Mouse (Mus musculus): Measurements from ENCODE around the gene Ppip5k1. TPM values are rescaled to one million over a fixed set of nuclear protein-coding genes. Genes with fewer than 3 reads are reported as not detected.

Gene Ppip5k1
- total and polyA plus RNA-seq, 2 experiments from 2014 or later, result 20.0 to 22.1 TPM

DNA sequence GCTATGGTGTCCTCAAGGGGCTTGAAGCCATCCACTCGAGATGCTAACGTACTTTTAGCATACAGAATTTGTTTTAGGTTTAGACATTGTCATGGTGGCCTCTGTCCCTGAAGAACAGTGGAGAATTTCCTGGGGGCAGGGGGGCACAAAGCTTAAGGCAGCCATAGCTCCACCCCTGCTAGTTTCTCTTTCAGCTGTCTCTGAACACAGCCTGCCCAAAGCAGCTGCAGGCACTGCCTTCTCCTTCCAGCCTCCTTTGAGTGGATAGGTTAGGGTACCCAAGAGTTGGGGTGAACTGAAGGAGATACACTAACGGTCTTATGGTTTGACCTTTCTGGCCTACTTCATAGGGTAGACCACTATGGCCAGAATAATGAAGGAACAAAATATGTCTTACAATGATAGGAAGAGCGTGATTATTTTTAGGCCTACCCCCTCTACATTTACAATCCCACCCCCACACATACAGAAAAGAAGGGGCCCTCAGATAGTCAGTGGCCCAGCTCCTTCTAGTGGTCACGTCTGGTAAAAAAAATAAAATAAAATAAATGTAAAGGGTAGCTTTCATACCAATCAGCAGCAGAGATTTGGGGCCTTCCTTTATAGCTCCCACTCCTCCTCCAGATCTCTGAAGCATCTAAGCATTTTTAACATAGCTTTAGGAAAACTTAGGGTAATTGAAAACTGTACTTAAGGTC lies 62.7 kb downstream of the Ppip5k1 start:
- Histone ChIP-seq H3K27me3 (ENCODE audit: insufficient read depth, low read length) (no peaks in the 10 kb centered on the region), H3K4me3 (ENCODE audit: low read depth, low read length) (no peak overlapping the region), H3K9ac (replicated peaks; ENCODE audit: low read length, poor library complexity, severe bottlenecking) (0 out of 2 replicates have a peak overlapping the region, but pooled peaks have one; percentile 19), H3K9me3 (ENCODE audit: low read length) (no peaks in the 10 kb centered on the region), H3K36me3 (ENCODE audit: insufficient read depth, low read length) (no peaks in the 10 kb centered on the region), H3K27ac (ENCODE audit: low read depth, low read length) (no peak overlapping the region), H3K4me1 (ENCODE audit: insufficient read depth, low read length) (peaks cover 29% of the 10 kb centered on the region), H3K4me2 (ENCODE audit: low read depth, low read length, poor library complexity, severe bottlenecking) (no peak overlapping the region)
- TF ChIP-seq CTCF (IDR thresholded peaks at IDR 0.05), result peak; percentile 59
- DNase-seq (ENCODE audit: low spot score) (no peak), ATAC-seq (ENCODE audit: low FRiP score) (no peak)
- WGBS, result 63% methylated on average over 5 of the region's 5 CpGs

DNA sequence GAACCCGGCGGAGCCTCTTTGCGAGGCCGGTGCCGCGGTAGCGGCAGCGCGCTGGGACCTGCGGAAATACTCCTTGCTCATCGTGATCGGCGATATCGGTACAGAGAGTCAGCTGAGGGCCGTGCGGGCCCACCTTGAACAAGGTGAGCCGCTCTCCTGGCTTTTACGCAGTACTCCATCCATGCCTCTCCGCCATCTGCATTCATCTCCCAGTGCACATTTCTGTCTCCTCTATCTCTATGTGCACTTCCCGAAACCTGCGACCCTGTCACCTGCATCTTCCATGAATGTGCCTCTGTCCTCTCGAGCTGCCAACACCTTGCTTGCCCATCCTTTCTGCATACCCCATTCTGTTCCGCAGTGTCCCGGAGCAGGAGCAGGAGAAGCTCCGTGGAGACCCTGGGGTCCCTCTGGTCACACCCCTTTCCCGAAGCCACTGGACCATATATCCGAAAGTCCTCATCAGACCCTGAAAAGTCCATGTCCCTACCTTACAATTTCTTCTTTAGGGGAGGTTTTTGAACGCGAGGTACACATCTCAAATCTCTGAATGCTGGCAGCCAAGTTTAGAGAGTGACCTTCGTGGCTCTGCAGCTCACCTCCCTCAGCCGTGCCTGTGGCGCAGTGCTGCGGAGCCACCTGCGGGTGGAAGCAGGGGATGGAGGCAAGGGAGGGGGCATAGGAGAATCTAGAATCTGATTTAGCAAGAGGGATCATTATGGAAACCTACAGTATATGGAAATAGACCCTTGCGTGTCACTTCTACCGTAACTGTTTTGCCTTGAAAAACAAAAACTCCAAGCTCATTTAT lies 65.3 kb downstream of the Ppip5k1 start:
- Histone ChIP-seq H3K4me2 (ENCODE audit: low read depth, low read length, poor library complexity, severe bottlenecking) (peak overlapping the region; percentile 68), H3K4me1 (ENCODE audit: insufficient read depth, low read length) (peaks cover 22% of the 10 kb centered on the region), H3K27ac (ENCODE audit: low read depth, low read length) (peak overlapping the region; percentile 93), H3K4me3 (ENCODE audit: low read depth, low read length) (peak overlapping the region; percentile 59), H3K36me3 (ENCODE audit: insufficient read depth, low read length) (no peaks in the 10 kb centered on the region), H3K27me3 (ENCODE audit: insufficient read depth, low read length) (no peaks in the 10 kb centered on the region), H3K9me3 (ENCODE audit: low read length) (no peaks in the 10 kb centered on the region), H3K9ac (replicated peaks; ENCODE audit: low read length, poor library complexity, severe bottlenecking) (peak overlapping the region; percentile 74)
- peak; percentile 66 for TF ChIP-seq CTCF (IDR thresholded peaks at IDR 0.05)
- 2% methylated on average over 36 of the region's 36 CpGs for WGBS
- peak; percentile 44 for DNase-seq (ENCODE audit: low spot score)
- ATAC-seq (ENCODE audit: low FRiP score), result peak; percentile 57

DNA sequence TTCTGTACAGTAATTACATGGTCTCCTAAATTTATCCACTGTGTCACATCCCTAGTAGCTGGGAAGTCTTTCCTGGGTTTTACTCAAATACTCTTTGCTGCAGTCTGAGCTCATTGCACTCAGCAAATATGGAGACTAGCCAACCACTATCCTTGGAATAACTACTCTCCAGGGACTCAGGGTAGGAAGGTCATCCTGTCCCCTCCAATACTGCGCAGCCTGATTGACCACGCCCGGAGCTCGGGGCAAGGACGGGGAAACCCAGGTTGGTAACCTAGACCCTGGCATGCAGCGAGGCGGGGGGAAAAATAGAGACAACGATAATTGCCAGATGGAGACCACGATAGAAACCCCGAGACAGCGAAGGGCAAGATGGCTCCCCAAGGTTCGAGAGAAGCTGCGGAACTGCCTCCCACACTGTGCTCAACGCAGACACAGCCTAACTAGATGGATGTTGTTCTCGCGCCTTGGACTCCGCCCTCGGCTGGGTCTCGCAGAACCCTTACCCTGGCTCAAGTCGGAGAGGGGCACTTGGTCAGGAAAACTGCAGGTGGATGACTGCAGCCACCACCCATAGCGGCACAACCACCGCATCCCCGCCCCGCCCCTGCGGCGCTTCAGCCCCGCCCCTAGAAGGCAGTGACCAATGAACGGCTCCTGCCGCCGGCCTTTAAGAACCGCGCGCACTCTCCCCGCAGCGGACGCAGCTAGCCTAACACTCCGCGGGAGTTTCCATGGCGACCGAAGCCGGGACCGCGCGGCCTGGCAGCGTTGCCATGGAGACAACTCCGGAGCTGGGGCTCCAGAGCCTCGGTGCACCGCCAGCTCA lies 66.1 kb downstream of the Ppip5k1 start, which contains the start of gene Map1a:
Map1a (plus strand) TSS at position 700 of the 829 bp plus-strand sequence.
- under 1% methylated on average over 44 of the region's 48 CpGs for WGBS
- H3K9ac ChIP-seq (replicated peaks; ENCODE audit: low read length, poor library complexity, severe bottlenecking), result peak within 1 kb of the TSS; percentile 74
- H3K9me3 ChIP-seq (ENCODE audit: low read length), result no peaks in the 10 kb centered on the region
- no peak for TF ChIP-seq CTCF (IDR thresholded peaks at IDR 0.05)
- H3K4me3 ChIP-seq (ENCODE audit: low read depth, low read length), result peak within 1 kb of the TSS; percentile 59
- H3K27ac ChIP-seq (ENCODE audit: low read depth, low read length), result peak within 1 kb of the TSS; percentile 93
- no peaks in the 10 kb centered on the region for H3K27me3 ChIP-seq (ENCODE audit: insufficient read depth, low read length)
- no peaks in the 10 kb centered on the region for H3K36me3 ChIP-seq (ENCODE audit: insufficient read depth, low read length)
- ATAC-seq (ENCODE audit: low FRiP score) (peak; percentile 96), DNase-seq (ENCODE audit: low spot score) (peak; percentile 99)
- peaks cover 16% of the 10 kb centered on the region for H3K4me1 ChIP-seq (ENCODE audit: insufficient read depth, low read length)
- H3K4me2 ChIP-seq (ENCODE audit: low read depth, low read length, poor library complexity, severe bottlenecking), result peak within 1 kb of the TSS; percentile 68

DNA sequence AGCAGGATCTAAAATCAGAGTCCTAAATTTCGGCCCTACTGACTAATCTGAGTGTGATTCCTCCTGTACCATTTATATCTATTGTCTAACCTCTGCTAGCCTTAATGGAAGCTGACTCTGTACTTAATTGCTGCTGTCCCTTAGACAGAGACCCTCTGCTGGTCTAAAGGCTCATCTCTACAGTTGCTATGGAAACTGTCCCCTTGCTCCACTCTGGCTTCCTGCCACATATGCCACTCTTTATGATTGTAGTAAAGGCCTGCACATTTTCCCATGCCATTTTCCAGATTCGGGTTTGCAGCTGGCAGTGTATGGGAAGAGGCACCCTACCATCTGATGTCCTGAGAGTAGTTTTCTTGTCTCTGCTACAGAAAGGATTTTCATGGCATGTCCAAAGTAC lies 67.3 kb downstream of the Ppip5k1 start:
- DNase-seq (ENCODE audit: low spot score), result peak; percentile 77
- H3K4me3 ChIP-seq (ENCODE audit: low read depth, low read length), result no peak overlapping the region
- no peaks in the 10 kb centered on the region for H3K9me3 ChIP-seq (ENCODE audit: low read length)
- peak overlapping the region; percentile 9; the same call in 1 of the 2 replicates for H3K4me2 ChIP-seq (ENCODE audit: low read depth, low read length, poor library complexity, severe bottlenecking)
- no peaks in the 10 kb centered on the region for H3K27me3 ChIP-seq (ENCODE audit: insufficient read depth, low read length)
- TF ChIP-seq CTCF (IDR thresholded peaks at IDR 0.05), result no peak
- no peak for ATAC-seq (ENCODE audit: low FRiP score)
- WGBS, result 30% methylated on average over 2 of the region's 2 CpGs
- H3K4me1 ChIP-seq (ENCODE audit: insufficient read depth, low read length), result peaks cover 11% of the 10 kb centered on the region; the same call in 1 of the 2 replicates
- no peaks in the 10 kb centered on the region for H3K36me3 ChIP-seq (ENCODE audit: insufficient read depth, low read length)
- H3K9ac ChIP-seq (replicated peaks; ENCODE audit: low read length, poor library complexity, severe bottlenecking), result 0 out of 2 replicates have a peak overlapping the region, but pooled peaks have one; percentile 8
- peak overlapping the region; percentile 93 for H3K27ac ChIP-seq (ENCODE audit: low read depth, low read length)

DNA sequence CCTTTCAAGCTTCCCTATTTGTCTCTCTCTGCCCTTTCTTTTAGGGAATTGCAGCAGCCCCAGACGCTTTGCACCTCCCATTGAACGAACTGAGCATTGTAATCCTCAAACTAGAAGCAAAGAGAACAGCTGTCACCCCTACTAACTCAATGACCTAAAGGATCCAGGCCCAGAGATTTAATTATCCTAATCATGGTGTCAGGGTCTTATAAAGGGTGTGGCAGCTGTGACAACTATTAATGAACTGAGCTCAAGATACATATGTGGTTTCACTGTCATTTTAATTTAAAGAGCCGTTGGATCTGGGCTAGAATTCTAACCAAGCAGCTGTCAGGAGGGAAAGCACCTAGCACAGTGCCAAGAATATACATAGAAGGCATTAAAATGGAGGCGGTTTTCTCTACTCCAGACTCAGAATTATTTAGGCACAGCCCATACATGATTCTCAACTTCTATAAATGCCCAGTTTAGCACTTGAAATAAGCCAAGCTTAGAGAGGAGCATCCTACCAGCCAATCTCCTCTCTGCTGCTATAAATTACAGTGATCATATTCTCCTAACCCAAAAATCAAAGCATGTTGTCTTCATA lies 83.2 kb downstream of the Ppip5k1 start:
- Histone ChIP-seq H3K4me3 (ENCODE audit: low read depth, low read length) (peak overlapping the region; percentile 61), H3K9me3 (ENCODE audit: low read length) (no peaks in the 10 kb centered on the region), H3K27ac (ENCODE audit: low read depth, low read length) (peak overlapping the region; percentile 92), H3K9ac (replicated peaks; ENCODE audit: low read length, poor library complexity, severe bottlenecking) (0 out of 2 replicates have a peak overlapping the region, but pooled peaks have one; percentile 90), H3K27me3 (ENCODE audit: insufficient read depth, low read length) (no peaks in the 10 kb centered on the region), H3K36me3 (ENCODE audit: insufficient read depth, low read length) (peaks cover 9% of the 10 kb centered on the region), H3K4me2 (ENCODE audit: low read depth, low read length, poor library complexity, severe bottlenecking) (peak overlapping the region; percentile 44), H3K4me1 (ENCODE audit: insufficient read depth, low read length) (peaks cover 18% of the 10 kb centered on the region)
- no peak for ATAC-seq (ENCODE audit: low FRiP score)
- no peak for TF ChIP-seq CTCF (IDR thresholded peaks at IDR 0.05)
- DNase-seq (ENCODE audit: low spot score), result peak; percentile 31
- 6% methylated on average over 4 of the region's 4 CpGs for WGBS

All from midbrain, postnatal 0 days (tissue).